Mouse (Mus musculus) gastrocnemius, adult 18-20 months (tissue): ENCODE measurements at regions not wholly inside any gene's neighbourhood (a gene's known extent, or its start where the extent isn't known, plus 50 kb on each side); places are given as distances from the start of the nearest gene placed in this dataset.

Experiments used
- DNase-seq: peaks from one replicate; pipeline ENCODE4 v3.0.0; 2021; ENCODE audit warnings: low spot score

DNA sequence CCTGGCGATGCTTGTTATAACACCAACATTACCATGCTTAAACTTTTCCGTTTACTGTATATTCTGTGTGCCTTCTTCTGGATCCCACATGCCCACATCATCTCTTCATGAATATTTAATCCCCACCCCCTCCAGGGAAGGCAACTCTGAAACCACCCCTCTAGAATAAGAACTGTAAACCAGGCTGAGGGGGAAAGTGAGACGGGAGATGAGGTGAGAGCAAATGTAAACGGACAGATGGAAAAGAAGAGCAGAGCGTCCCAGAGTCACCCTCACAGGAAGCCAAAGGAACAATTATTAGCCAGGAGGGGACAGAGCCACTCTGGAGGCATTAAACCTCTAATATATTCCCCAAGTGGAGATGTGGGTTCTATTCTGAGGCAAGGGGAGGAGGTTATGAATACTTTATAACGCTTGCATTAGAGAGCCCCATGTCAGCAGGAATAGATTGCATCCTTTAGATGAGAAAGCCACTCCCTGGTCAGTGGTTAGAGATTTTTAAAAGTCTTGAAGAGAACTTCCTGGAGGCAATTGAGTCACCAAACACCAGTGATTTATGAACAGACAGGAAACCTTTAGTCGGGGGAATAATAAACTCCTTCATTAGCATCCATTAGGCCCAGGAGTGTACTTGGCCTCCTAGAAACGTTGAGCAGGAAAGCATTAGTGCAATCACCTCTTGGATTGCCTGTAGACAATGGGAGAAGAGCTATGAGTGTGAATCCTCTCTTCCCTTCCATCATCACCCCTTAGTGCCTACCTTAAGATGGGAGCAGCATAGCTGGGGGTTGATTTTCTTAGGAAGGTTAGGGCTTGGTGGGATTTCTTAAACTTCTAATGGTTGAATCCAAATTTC is 220.1 kb downstream of the Elavl2 start:
- DNase-seq: no peak

DNA sequence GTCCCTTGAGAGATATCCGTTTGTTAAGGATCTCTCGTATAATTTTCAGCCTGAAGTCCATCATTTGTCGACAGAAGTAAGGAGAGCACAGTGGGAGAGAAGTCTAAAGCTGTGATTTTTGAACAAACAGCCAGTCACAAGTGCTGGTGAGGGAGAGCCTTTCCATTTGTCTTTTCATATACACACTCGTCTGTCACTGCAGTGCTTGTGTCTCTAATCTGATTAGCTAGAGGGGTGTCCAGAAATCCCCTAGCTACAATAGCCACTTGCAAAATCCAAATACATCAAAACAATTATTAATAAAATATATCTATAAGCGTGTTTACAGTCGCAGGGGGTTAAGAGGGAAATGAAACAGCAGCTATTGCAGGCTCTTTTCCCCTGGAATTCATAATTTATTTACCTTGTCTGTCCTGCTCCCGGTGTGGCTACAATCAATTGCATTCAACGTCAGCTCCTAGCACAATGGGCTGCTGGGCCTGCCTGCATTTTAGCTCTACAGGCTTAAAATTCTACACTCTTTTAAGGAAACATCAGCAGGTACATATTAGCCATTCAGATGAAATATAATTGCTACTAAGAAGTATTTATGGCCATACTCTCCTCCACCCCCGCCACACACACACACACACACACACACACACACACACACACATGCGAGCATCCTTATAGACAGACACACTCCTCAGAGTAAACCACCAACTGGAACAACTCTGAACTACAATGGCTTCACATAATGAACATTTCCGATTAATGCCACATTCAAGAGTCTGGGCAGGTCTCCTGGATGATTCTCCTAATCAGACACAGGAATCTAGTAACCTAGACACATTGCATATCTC is 236.1 kb downstream of the Elavl2 start:
- DNase-seq: no peak

DNA sequence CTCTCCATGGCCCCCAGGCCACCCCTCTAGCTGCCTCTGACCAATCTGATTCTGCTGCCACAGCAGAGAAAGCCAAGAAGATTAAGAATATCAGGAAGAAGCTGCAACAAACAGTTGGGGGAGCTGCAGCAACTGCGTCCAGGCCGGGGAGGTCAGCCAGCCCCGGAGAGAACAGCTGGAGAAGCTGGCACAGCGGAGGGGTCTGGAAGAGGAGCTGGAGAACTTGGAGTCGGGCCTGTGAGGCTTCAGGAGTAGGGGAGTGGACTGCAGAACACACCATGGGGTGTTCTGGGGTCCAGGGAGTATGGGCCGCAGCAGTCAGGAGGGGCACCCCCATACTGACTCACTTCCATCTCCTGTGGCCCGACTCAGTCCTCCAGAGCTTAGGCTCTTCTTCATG is 243.5 kb downstream of the Elavl2 start:
- DNase-seq: peak; percentile 53

DNA sequence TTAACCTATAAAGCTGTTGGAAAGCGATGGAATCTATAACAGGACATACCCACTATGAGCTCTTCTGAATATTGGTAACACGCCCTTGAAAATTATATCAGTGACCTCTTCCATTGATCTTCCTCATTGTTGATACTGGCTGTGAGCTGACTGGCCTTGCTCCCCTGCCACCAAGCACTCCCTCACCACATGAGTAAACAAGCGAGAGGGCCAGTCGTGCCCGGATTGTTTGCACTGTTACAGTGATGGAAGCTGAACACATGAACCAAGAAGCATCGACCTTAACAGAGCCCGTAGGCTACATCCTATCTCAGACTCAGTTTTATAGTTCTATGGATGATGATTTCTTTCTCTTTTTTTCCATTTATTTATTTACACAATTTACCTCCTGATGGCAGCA is 255.9 kb downstream of the Elavl2 start:
- no peak for DNase-seq

DNA sequence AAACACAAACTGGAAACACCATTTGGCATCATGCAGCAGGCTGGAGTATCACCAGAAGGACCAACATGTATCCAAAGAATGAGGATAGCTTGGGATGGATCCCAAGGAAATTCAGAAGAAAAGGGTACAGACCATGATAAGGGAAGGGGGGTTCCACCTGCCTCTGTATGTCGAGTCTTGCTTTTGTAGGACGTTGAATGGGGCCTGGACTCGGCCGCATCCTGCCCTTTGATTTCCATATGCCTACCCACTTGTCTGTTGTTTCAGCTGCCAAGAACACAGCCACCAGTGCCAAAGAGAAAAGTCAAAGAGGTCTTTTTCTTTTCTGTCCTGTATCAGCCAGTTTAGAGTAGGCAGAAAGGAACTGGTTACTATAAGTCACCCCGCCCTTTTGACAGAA is 256.7 kb downstream of the Elavl2 start:
- no peak for DNase-seq

DNA sequence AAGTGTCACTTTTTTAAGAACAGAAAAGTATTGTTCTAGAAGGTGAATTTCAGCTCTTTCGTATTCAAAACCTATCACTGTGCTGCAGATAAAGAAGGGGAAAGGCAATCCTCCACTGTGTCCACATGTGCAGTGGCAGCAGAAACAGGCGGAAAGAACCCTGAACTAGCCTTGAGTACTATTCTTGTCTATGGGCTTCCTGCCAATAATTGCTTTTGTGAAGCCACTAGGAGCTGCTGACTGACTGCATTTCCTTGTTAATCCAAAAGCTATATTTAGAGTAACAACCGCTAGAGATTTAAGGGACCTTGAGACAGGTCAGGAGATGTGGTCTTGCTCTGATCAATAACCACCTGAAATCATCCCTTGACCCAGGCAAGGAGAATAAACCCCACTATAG is 265.3 kb downstream of the Elavl2 start:
- DNase-seq: peak; percentile 19

DNA sequence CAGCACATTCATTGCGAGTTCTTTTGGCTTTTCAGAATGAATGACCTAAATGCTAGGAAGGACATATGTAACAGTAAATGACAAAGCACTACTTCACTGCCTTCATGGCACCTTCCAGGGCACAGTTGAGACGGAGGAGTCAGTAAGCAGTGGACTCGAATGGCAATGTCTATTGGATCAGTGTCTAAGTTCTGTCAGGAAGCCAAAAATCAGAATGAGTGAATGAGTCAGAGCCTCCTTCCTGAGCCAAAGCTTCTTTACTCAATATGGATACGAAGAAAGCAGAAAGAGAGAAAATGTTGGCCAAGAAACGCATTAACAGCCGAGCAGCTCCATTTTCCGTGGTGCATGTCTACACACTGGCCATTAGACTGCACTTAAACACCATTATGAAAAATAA is 268.3 kb downstream of the Elavl2 start:
- DNase-seq: no peak

DNA sequence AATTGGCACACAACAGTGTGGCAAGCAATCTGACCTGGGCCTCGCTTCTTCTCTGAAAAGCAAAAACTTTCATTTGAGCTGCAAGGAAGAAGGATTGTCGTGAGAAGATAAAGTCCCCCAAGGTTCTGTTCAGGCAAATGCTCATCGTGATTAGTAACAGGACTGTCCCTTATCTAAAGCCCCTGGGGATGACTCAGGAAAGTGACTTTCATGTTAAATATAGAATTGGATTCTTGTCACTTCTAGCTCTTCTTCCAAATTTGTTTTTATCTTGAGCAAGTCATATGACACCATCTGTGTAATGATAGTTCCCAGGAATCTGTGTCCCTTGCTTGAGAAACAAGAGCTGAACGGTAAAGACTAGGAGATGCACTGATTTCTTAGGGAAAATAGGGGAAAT is 280.3 kb downstream of the Elavl2 start:
- DNase-seq: no peak

DNA sequence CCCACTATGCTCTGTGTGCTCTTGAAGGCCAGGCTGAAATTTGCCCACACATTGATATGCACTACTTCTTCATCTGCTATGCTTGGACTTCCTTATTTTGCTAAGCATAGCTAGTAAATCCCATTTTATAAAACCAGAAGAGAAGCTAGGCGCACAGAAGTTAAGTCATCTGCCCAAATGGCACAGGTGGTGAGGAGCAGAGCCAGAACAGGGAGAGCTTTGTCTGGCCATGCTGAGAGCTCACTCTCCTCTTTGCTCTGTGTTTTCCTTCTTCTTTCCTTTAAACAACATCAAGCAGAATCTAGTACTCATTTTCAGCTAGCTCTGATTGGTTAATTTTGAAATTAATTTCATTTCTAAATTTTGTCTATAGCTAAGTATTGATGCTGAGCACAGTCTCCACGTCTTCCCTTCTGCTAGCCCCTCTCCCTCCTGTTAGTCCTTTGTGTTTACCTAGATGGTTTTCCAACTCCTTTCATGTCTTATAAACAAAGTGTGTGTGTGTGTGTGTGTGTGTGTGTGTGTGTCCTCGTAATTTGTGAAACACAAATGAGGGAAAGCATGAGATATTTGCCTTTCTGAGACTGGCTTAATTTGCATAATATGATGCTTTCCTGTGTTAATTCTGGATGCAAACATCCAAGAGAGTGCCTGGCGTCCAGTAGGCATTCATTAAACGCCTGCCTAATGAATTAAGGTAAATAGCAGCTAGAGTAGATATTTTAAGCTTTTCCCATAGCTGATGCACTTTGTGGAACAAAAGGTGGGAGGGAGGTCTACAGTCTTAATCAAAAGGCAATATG is 283.6 kb downstream of the Elavl2 start:
- no peak for DNase-seq

DNA sequence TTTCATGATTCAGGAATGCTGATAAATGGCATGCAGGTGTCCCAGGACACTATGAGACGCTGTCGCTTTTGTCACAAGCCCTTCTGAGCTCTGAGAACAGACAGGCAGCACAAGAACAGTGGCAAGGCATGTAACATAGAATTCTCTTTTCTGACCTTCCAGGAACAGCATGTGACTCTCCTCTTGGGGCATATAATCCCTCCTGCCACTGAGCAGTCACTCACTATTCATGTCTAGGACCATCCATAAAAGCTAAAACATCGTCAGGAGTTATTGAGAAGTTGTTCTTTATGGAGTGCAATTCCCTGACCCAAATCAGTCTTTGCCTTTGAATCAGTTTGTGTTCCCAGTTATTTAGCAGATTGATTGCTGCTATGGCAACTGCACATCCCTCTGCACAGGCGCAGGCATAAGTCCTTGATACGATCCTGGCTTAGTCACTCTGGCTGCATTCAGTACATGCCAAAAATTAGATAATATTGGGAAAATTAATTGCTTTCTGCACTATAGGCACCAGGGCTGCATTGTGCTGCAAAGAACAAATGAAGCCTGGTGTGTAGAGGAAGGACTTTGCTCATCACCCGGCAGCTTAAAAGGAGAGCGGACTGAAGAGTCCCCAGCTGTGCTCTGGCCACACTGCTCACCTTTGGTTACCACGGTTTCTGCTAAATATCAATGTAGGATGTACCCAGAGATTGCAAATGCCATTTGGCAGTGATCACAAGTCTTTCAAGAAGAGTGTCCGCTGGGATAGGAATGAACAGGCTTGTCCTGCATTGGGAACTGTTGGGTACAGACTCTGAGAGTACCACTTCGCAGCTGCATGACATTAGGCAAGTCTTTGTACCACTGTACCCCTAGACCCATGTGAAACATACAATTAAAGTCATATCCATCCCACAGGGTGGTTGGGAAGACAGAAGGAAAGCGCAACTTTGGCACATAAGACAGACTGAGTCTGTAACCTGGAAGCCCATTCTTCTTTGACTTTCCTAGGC is 288.6 kb downstream of the Elavl2 start:
- no peak for DNase-seq

DNA sequence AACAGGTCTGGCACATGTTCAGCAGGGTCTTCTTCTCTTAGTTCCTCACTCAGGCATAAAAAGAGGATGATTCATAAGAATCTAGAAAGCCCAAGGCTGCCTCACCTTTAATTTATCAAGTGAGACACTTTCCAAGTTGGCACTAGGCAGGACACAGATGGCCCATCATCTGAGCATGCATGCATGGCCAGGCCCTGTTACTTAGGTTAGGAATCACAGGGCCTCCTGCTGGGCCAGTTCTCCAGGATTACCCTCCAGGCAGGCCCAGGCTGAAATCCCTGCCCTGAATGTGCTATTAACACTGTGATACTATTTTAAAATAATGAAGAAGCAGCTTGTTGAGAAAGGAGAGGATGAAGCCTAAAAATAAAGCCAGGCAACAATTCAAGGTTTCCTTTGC is 304.5 kb downstream of the Elavl2 start:
- no peak for DNase-seq

DNA sequence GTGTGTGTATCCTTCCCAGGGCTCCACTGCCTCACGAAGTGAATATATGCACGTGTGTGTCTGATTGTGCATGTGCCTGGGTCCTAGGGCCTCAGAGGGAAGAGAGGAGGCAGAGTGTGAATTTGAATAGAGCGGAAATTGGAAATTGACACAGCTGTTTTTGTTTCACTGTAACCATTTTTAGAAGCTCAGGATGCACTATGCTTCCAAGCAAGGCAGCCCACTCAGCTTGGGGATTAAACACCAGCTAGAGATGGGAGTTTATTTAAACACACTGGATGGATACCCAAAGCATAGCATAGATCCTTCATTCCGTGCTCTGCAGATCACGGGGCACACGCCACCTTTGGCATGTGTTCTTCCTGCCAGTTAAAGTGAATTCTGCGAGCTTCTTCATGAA is 306.2 kb downstream of the Elavl2 start:
- no peak for DNase-seq

DNA sequence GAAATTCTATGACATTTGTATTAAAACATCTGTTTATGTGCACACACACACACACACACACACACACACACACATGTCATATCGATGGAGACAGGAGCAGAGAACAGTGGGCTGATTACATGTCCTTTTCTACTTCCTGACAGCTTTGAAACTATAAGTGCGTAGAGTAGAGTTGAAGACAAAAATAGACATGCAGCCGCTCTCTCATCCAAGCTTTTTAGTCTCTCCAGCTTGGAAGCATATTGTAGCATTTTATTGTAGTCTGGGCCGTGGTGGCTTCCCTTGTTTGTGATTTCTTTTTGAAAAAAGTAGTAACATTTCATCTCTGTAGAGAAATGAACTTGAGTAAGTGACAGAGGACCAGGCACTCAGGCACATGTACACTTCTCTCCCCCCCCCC is 306.7 kb downstream of the Elavl2 start:
- no peak for DNase-seq

DNA sequence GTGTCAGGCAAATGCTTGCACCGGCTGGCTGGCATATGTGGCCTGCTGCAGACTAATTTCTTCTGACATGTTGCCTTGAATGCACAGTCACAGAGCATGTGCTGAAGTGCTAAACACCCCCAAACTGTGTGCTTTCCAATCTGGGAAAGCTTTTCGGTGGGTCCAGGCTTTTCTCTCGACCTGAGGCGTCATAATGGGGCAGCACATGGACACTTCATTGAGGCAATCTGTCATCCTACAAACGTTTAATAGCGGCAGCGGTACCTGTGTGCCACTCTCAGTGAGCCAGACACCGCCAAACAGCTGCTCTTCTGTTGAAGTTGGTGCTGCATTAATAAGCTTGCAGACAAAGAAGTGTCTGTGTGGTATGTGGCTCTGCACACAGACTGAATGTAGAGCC is 308.3 kb downstream of the Elavl2 start:
- DNase-seq: no peak

DNA sequence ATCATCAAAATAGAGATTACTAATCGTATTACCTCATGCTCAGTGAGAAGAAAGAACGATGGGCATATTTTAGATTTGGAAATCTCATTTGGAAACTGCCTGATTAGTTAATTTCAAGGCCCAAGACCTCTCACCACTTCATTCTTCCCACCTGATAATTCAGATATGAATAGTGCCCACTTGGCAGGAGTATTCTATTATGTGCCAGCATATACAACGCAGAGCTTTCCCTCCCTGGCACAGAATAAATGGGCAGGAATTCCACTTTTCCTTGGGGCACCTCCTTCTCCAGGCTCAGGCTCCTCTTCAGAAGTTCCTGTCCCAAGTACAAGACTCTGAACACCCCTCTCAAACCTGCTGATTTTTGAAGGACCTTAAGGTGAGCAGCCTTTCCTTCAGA is 308.7 kb downstream of the Elavl2 start:
- no peak for DNase-seq

DNA sequence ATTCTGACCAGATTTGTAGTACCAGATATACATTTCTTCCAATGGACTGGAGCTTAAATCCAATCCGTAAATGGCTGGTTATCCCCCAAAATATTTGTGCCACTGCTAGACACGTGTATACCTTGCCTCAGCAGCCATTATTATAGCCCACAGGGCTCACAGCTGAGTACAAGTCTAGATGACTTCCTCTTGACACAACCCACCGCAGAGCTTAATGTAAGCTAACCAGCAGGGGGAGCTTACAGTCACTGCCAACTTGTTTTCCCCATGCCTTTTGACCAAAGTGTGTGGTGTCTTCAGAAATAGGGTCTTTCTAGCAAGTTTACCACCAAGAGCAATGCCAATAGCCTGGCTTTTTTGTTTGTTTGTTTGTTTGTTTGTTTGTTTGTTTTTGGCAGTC is 316.6 kb downstream of the Elavl2 start:
- DNase-seq: no peak

DNA sequence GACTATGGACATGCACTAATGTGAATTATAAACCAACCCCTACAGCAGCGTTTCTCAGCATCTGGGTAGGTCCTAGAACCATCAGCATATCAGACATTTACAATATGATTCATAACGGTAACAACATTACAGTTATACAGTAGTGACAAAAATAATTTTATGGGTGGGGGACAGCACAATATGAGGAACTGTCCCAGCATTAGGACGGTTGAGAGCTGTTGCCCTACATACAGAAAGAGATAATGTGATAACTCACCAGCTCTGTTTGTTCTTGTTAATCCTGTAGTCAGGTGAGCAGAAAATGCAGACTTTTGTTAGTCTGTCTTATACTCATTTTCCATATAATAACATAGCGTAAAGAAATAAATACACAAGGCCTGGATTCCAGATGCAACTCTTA is 319.1 kb downstream of the Elavl2 start:
- no peak for DNase-seq

DNA sequence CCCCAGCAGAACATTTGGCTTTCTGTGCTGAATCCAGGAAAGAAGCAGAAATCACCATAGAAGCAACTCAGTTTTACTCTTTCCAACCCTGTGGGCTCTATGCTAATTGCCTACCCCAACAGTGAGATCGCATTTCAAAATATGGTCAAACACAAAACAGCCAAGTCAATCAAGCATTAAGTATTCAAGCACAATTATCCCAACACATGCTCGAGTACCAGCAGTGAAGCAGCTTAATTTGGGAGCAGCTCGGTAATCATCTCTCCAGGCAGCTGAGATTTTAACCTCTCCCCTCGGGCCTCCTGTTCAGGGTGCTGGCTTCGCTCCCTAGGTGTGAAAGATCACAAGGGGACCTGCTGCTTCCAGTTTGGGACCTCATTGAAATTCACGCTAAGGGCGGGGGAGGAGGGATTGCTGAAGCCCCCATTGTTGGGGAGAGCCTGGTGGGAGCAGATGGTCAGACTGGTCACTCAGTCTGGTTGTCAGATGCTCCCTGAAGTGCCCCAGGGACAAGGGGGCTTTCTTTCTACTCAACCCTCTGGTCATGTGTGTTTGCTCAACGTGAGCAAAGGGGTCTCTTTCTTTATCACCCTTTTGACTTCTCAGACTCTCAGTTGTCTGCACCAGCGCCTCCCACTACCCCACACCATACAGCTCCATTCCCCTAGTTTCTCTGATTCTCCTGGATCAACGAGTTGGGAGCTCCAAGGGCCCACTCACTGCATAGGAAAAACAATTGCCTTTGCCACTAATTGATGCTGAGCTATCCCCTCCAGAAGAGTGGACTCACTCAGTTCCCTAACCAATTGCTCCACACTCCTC is 319.8 kb downstream of the Elavl2 start:
- no peak for DNase-seq

DNA sequence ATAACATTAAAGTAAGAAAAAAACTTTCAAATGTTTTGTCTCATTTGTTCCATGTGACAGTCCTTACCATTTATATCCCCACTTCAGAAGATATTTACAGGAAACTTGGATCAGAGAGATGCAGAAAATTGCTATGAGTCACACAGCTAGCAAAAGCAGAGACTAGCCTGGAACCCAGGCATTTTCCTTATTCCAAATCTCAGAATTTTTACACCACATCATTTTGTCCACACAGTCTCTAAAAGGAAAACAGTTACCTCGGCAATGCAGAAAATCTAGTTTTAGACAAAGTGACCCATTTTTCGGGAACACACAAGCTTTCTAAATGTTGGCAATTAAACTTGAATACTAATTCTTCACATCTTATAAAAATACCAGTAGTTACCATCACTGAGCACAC is 329.3 kb downstream of the Elavl2 start:
- no peak for DNase-seq

DNA sequence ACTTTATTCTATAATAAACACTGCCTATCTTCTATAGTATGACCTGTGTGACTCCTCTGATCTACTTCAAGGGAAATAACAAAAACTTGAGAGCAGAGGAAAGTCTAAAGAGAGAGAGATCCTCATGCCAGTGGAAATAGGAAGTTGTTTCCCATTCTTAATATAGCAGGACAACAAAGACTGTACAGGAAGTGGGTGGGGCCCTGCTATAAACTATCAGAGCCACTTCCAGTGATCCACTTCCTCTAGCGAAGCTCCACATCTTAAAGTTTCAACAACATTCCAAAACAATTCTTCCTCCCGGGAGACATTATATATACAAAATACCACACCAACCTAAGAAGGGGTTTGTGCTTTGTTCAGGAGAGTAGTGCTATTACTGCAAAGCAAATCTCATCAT is 339.7 kb downstream of the Elavl2 start:
- DNase-seq: no peak
